9 mouse cellular contexts compared by ENCODE assay signal in the genomic region with DNA sequence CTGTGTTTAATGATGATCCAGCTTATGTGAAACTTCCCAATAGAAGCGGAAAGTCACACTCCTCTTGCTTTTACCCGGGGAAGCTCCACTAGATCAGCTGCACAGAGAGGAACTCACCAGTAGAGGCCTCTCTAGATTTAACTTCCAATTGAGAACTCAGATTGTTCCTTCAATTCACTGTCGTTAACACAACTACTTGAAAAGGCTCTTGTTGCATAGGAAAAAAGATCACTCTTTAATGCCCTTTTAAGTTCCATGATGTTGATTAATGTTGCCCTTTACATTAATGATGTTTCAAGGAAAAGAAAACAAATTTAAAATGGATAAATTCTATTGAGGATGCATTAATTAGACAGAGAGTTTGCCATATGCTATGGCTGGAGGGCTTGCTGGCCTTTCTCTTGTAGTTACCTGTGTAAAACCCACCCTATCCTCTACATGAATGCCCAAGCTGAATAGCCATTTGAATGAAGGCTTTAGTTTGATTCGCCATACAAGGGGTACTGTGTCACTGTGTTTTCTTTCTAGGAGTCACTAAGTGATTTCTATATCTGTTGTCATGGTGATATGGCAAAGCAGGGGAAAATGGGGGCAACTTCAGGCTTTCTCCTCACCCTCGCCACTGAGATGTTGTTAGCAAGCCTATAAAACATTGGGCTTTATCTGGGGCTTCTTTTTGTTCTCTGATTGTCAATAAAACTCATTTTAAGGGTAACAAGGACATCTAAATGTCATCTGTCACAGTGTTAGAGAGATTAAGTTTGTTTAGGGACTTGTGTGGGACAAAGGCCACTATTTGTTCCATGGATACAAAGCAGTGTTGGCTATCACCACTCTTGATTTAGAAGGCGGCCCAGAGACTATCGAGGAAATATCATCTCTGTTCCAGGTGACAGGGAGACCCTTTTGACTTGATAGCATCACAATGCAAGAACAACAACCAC.
DNase-seq lines count a peak whose midpoint lies in the region; ATAC-seq and TF ChIP-seq lines count a peak whose summit lies in the region.
"Had no signal": no experiment of that assay in that cellular context is flagged by ENCODE, and none has a peak within 500 bp of the region (broad histone marks: within the 10 kb centered on the region; RNA-seq: fewer than 3 reads in every experiment).

No protein-coding gene starts in this region.

- H3K27me3 ChIP-seq in kidney, postnatal 0 days (ENCODE audit: insufficient read depth, low read length): no peaks in the 10 kb centered on the region
- H3K27me3 ChIP-seq in embryonic facial prominence, embryonic 14.5 days (replicated peaks; ENCODE audit: control insufficient read depth, insufficient read depth, low read length): no peaks in the 10 kb centered on the region
- peaks cover 17% of the 10 kb centered on the region for H3K27me3 ChIP-seq in midbrain, embryonic 12.5 days

- WGBS in kidney, postnatal 0 days: 48% methylated on average over 7 of the region's 7 CpGs
- 47% methylated on average over 7 of the region's 7 CpGs for WGBS in embryonic facial prominence, embryonic 14.5 days
- WGBS in midbrain, embryonic 12.5 days: 7% methylated on average over 7 of the region's 7 CpGs

- H3K9ac ChIP-seq in kidney, postnatal 0 days (ENCODE audit: low read depth, low read length): no peak overlapping the region
- no peak overlapping the region for H3K9ac ChIP-seq in embryonic facial prominence, embryonic 14.5 days (ENCODE audit: low read depth, low read length)
- no peak overlapping the region for H3K9ac ChIP-seq in midbrain, embryonic 12.5 days (replicated peaks)

- no peak overlapping the region for H3K27ac ChIP-seq in kidney, postnatal 0 days
- H3K27ac ChIP-seq in embryonic facial prominence, embryonic 14.5 days (replicated peaks; ENCODE audit: low read depth, low read length): no peak overlapping the region
- H3K27ac ChIP-seq in midbrain, embryonic 12.5 days (replicated peaks): peak overlapping the region; percentile 52

- no peaks in the 10 kb centered on the region for H3K9me3 ChIP-seq in kidney, postnatal 0 days (replicated peaks; ENCODE audit: low read length)
- H3K9me3 ChIP-seq in embryonic facial prominence, embryonic 14.5 days (ENCODE audit: control insufficient read depth, low read length): no peaks in the 10 kb centered on the region
- H3K9me3 ChIP-seq in midbrain, embryonic 12.5 days: no peaks in the 10 kb centered on the region

- peak; percentile 62 for TF ChIP-seq CTCF in kidney, postnatal 0 days (IDR thresholded peaks at IDR 0.05; ENCODE audit: low read depth)

- H3K36me3 ChIP-seq in kidney, postnatal 0 days (ENCODE audit: insufficient read depth, low read length): no peaks in the 10 kb centered on the region
- H3K36me3 ChIP-seq in embryonic facial prominence, embryonic 14.5 days (ENCODE audit: control insufficient read depth, insufficient read depth, low read length): no peaks in the 10 kb centered on the region
- H3K36me3 ChIP-seq in midbrain, embryonic 12.5 days: no peaks in the 10 kb centered on the region

- no peak overlapping the region for H3K4me3 ChIP-seq in kidney, postnatal 0 days (replicated peaks; ENCODE audit: low read depth, low read length)
- no peak overlapping the region for H3K4me3 ChIP-seq in embryonic facial prominence, embryonic 14.5 days (ENCODE audit: low read depth, low read length)
- no peak overlapping the region for H3K4me3 ChIP-seq in midbrain, embryonic 12.5 days
- H3K4me3 ChIP-seq: myocyte had no signal

- no peak for ATAC-seq in kidney, postnatal 0 days (replicated peaks; ENCODE audit: low FRiP score, low read depth)
- ATAC-seq in embryonic facial prominence, embryonic 14.5 days (ENCODE audit: low read depth): peak; percentile 64; the same call in 1 of the 2 replicates
- peak; percentile 77 for ATAC-seq in midbrain, embryonic 12.5 days (ENCODE audit: low FRiP score, low read depth)

- peak; percentile 80 for DNase-seq in kidney, postnatal 0 days (ENCODE audit: low spot score)
- no peak for DNase-seq in kidney, postnatal 25 days
- DNase-seq in NIH3T3 (ENCODE audit: low read depth): peak; percentile 1
- peak; percentile 70 for DNase-seq in embryonic facial prominence, embryonic 14.5 days (ENCODE audit: low spot score)
- DNase-seq in adrenal gland, postnatal 4 days (ENCODE audit: low spot score in 2 of 2): no peak
- DNase-seq in frontal cortex, postnatal 25 days (ENCODE audit: low spot score in 2 of 2): no peak
- no peak for DNase-seq in ovary, postnatal 10 days (ENCODE audit: low spot score)

- no peaks in the 10 kb centered on the region for H3K4me1 ChIP-seq in kidney, postnatal 0 days (replicated peaks; ENCODE audit: insufficient read depth, low read length)
- no peaks in the 10 kb centered on the region for H3K4me1 ChIP-seq in embryonic facial prominence, embryonic 14.5 days (ENCODE audit: control insufficient read depth, insufficient read depth, low read length)
- peaks cover 9% of the 10 kb centered on the region for H3K4me1 ChIP-seq in midbrain, embryonic 12.5 days

- no peak overlapping the region for H3K4me2 ChIP-seq in kidney, postnatal 0 days (ENCODE audit: low read length)
- no peak overlapping the region for H3K4me2 ChIP-seq in embryonic facial prominence, embryonic 14.5 days (ENCODE audit: low read depth, low read length)
- no peak overlapping the region; the same call in 1 of the 2 replicates for H3K4me2 ChIP-seq in midbrain, embryonic 12.5 days (replicated peaks)

Comparison
In these comparisons a context has a peak if more than half of its experiments do, and no peak if none do; other contexts are left out.
1. DNase-seq: peak in kidney, postnatal 0 days (single experiment), NIH3T3 (single experiment) and embryonic facial prominence, embryonic 14.5 days (single experiment); none in kidney, postnatal 25 days (0 of 2), adrenal gland, postnatal 4 days (0 of 2), frontal cortex, postnatal 25 days (0 of 2) and ovary, postnatal 10 days (single experiment).